Mouse (Mus musculus) myocyte (in vitro differentiated cells): ENCODE results near the gene Enpp1. TPM values are rescaled to one million over a fixed set of nuclear protein-coding genes. Genes with fewer than 3 reads are reported as not detected.
A peak's percentile ranks its signal among the peaks of the same experiment; 100 is the strongest.

Experiments used
- H3K27me3 ChIP-seq: one replicate; pipeline ENCODE4 v1.6.1; 2011; ENCODE audit not compliant: control insufficient read depth, insufficient read depth, insufficient read length
- H3K36me3 ChIP-seq: one replicate; pipeline ENCODE4 v1.6.1; 2011; ENCODE audit not compliant: control insufficient read depth, insufficient read depth
- H3K4me2 ChIP-seq: one replicate; pipeline ENCODE4 v1.6.1; 2011; ENCODE audit warnings: low read depth, control low read depth
- H3K4me3 ChIP-seq: one replicate; pipeline ENCODE4 v1.5.1; 2011; ENCODE audit warnings: mild to moderate bottlenecking, control low read depth, moderate library complexity
- H3K79me2 ChIP-seq: one replicate; pipeline ENCODE4 v1.6.1; 2011; ENCODE audit not compliant: control insufficient read depth, insufficient read depth
- H3ac ChIP-seq: one replicate; pipeline ENCODE4 v1.6.1; 2011; ENCODE audit not compliant: control insufficient read depth, insufficient read length
- CEBPB ChIP-seq: IDR thresholded peaks from 2 replicates; pipeline ENCODE4 v1.6.1; 2011; ENCODE audit warnings: mild to moderate bottlenecking, moderate library complexity; ENCODE audit not compliant: poor library complexity, insufficient read depth, severe bottlenecking
- E2F4 ChIP-seq: IDR thresholded peaks from one replicate; pipeline ENCODE4 v1.6.1; 2011; ENCODE audit warnings: mild to moderate bottlenecking, control low read depth, moderate library complexity; ENCODE audit not compliant: insufficient read depth
- MAX ChIP-seq: IDR thresholded peaks from one replicate; pipeline ENCODE4 v1.6.1; 2011; ENCODE audit warnings: low read depth, mild to moderate bottlenecking, control low read depth
- MYOD1 ChIP-seq, 3 experiments: IDR thresholded peaks; one replicate each; pipeline ENCODE4 v1.6.1; 2011; ENCODE audit warnings: control low read depth in 2 of 3, low read depth in 2 of 3, mild to moderate bottlenecking in 2 of 3, moderate library complexity in 1 of 3; ENCODE audit not compliant: insufficient read length in 2 of 3, control insufficient read depth in 1 of 3
- MYOG ChIP-seq, 3 experiments: IDR thresholded peaks; one replicate each; pipeline ENCODE4 v1.6.1; 2011; ENCODE audit warnings: control low read depth in 2 of 3, low read depth in 2 of 3, mild to moderate bottlenecking in 2 of 3; ENCODE audit not compliant: insufficient read length in 2 of 3, control insufficient read depth in 1 of 3, insufficient read depth in 1 of 3
- POLR2A ChIP-seq: IDR thresholded peaks from one replicate; pipeline ENCODE4 v1.6.1; 2011; ENCODE audit warnings: low read depth, mild to moderate bottlenecking, control low read depth, moderate library complexity; ENCODE audit not compliant: insufficient read length
- POLR2AphosphoS2 ChIP-seq: IDR thresholded peaks from one replicate; pipeline ENCODE4 v1.6.1; 2011; ENCODE audit warnings: low read depth, control low read depth; ENCODE audit not compliant: insufficient read length
- REST ChIP-seq: IDR thresholded peaks from one replicate; pipeline ENCODE4 v1.6.1; 2011; ENCODE audit warnings: mild to moderate bottlenecking, control low read depth, moderate library complexity; ENCODE audit not compliant: insufficient read depth, insufficient read length
- SRF ChIP-seq: IDR thresholded peaks from one replicate; pipeline ENCODE4 v1.6.1; 2011; ENCODE audit warnings: low read depth; ENCODE audit not compliant: control insufficient read depth, insufficient read length
- TCF12 ChIP-seq: IDR thresholded peaks from one replicate; pipeline ENCODE4 v1.6.1; 2011; ENCODE audit warnings: mild to moderate bottlenecking, control low read depth; ENCODE audit not compliant: poor library complexity, insufficient read depth, severe bottlenecking
- TCF3 ChIP-seq: IDR thresholded peaks from one replicate; pipeline ENCODE4 v1.6.1; 2011; ENCODE audit warnings: low read depth, control low read depth; ENCODE audit not compliant: insufficient read length
- USF1 ChIP-seq: IDR thresholded peaks from one replicate; pipeline ENCODE4 v1.6.1; 2011; ENCODE audit warnings: low read depth, mild to moderate bottlenecking, control low read depth, moderate library complexity
- polyA plus RNA-seq: library from polyadenylated mRNA; unstranded; fragments of >200 nt; fragmentation: generic; extraction: Trizol; gene quantifications from one replicate; pipeline ENCODE4 v1.2.1, GENCODE M21; 2012; ENCODE audit warnings: missing spikeins

Gene Enpp1
- polyA plus RNA-seq, 1 experiment: 2.6 TPM

GRCm38 (mm10) chr10:24603727-24604126 lies 108.2 kb downstream of the Enpp1 start:
- H3K36me3 ChIP-seq: no peaks in the 10 kb centered on the region
- no peaks in the 10 kb centered on the region for H3K27me3 ChIP-seq
- no peaks in the 10 kb centered on the region for H3K79me2 ChIP-seq
- no peak overlapping the region for H3K4me3 ChIP-seq
- TF ChIP-seq TCF3 (no peak), POLR2AphosphoS2 (no peak), TCF12 (no peak), E2F4 (no peak), MYOG (IDR thresholded peaks at IDR 0.05; ENCODE audit: control insufficient read depth in 1 of 3, insufficient read depth in 1 of 3, insufficient read length in 2 of 3, low read depth in 2 of 3) (no peak)
- H3K4me2 ChIP-seq: no peak overlapping the region
- no peak overlapping the region for H3ac ChIP-seq

- Histone ChIP-seq H3K4me3 (no peak overlapping the region), H3K4me2 (peak overlapping the region; percentile 7), H3ac (no peak overlapping the region), H3K27me3 (no peaks in the 10 kb centered on the region), H3K36me3 (no peaks in the 10 kb centered on the region), H3K79me2 (no peaks in the 10 kb centered on the region)
- TF ChIP-seq MYOG (IDR thresholded peaks at IDR 0.05; ENCODE audit: control insufficient read depth in 1 of 3, insufficient read depth in 1 of 3, insufficient read length in 2 of 3, low read depth in 2 of 3) (no peak), TCF3 (no peak), USF1 (peak; percentile 77), REST (no peak)
Measured at GRCm38 (mm10) chr10:24603035-24603434, 108.9 kb downstream of the Enpp1 start.

- Histone ChIP-seq H3K79me2 (no peaks in the 10 kb centered on the region), H3ac (no peak overlapping the region), H3K36me3 (no peaks in the 10 kb centered on the region), H3K27me3 (no peaks in the 10 kb centered on the region), H3K4me3 (no peak overlapping the region), H3K4me2 (no peak overlapping the region)
- TF ChIP-seq CEBPB (no peak), USF1 (no peak), TCF12 (no peak), E2F4 (no peak), TCF3 (no peak), MYOG (IDR thresholded peaks at IDR 0.05; ENCODE audit: control insufficient read depth in 1 of 3, insufficient read depth in 1 of 3, insufficient read length in 2 of 3, low read depth in 2 of 3) (no peak), POLR2A (no peak), POLR2AphosphoS2 (no peak), MYOD1 (IDR thresholded peaks at IDR 0.05; ENCODE audit: control insufficient read depth in 1 of 3, insufficient read length in 2 of 3, low read depth in 2 of 3) (no peak), MAX (no peak), SRF (no peak), REST (no peak)
Measured at GRCm38 (mm10) chr10:24599802-24600201, 112.2 kb downstream of the Enpp1 start.

DNA sequence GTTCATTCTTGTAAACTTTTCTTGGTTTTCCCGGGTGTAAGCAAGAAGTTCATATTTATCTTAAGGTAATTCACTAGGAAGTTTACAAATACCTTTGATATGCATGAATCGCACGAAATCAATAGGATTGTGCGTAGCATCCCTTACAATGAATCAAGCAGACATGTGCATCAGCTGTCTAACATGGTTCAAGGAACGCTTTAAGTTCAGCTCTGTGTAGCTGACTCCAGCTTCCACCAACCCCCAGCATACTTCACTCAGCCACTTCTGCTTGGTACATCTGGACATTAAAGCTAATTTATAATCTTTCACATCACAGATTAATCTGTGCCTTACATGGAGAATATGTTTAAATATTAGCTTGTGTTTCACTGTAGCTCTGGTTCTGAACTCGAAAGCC lies 113.3 kb downstream of the Enpp1 start:
- H3K4me2 ChIP-seq: no peak overlapping the region
- no peak overlapping the region for H3K4me3 ChIP-seq
- no peaks in the 10 kb centered on the region for H3K36me3 ChIP-seq
- H3K79me2 ChIP-seq: no peaks in the 10 kb centered on the region
- no peaks in the 10 kb centered on the region for H3K27me3 ChIP-seq
- TF ChIP-seq MAX (no peak), REST (no peak), POLR2AphosphoS2 (no peak), CEBPB (no peak), MYOD1 (IDR thresholded peaks at IDR 0.05; ENCODE audit: control insufficient read depth in 1 of 3, insufficient read length in 2 of 3, low read depth in 2 of 3) (no peak), MYOG (IDR thresholded peaks at IDR 0.05; ENCODE audit: control insufficient read depth in 1 of 3, insufficient read depth in 1 of 3, insufficient read length in 2 of 3, low read depth in 2 of 3) (no peak), SRF (no peak), POLR2A (no peak), TCF3 (no peak), TCF12 (no peak), USF1 (no peak), E2F4 (no peak)
- H3ac ChIP-seq: no peak overlapping the region

GRCm38 (mm10) chr10:24597789-24598188 lies 114.2 kb downstream of the Enpp1 start:
- H3K4me2 ChIP-seq: peak overlapping the region; percentile 59
- no peaks in the 10 kb centered on the region for H3K79me2 ChIP-seq
- H3K27me3 ChIP-seq: no peaks in the 10 kb centered on the region
- H3K4me3 ChIP-seq: no peak overlapping the region
- no peaks in the 10 kb centered on the region for H3K36me3 ChIP-seq
- TF ChIP-seq TCF3: no peak
- no peak overlapping the region for H3ac ChIP-seq
